Mouse (Mus musculus): ENCODE measurements around the gene Dlx4.

GRCm38 (mm10) chr11:95157872-95158271 lies 11.8 kb upstream of the Dlx4 start:
- TF ChIP-seq CTCF (IDR thresholded peaks at IDR 0.05; ENCODE audit: control insufficient read depth, insufficient read depth, insufficient replicate concordance, low read depth, low read length) (no peak), POLR2A (IDR thresholded peaks at IDR 0.05; ENCODE audit: control insufficient read depth, low read depth, low read length) (no peak)

Data from testis, adult 2 months (tissue).